Mouse (Mus musculus): Measurements from ENCODE around the gene Tmprss6. TPM values are rescaled to one million over a fixed set of nuclear protein-coding genes. Genes with fewer than 3 reads are reported as not detected.

Tmprss6 gene
- total and polyA plus RNA-seq, 2 experiments from 2014 or later: 0.42 to 0.44 TPM

- no peak for DNase-seq (ENCODE audit: low spot score)
- H3K4me2 ChIP-seq (ENCODE audit: low read depth, low read length): no peak overlapping the region
- no peaks in the 10 kb centered on the region for H3K36me3 ChIP-seq (ENCODE audit: insufficient read depth, low read length)
- 81% methylated on average over 2 of the region's 2 CpGs for WGBS
- no peak overlapping the region for H3K4me3 ChIP-seq (ENCODE audit: low read length)
- no peak overlapping the region for H3K27ac ChIP-seq
- no peak for TF ChIP-seq CTCF (IDR thresholded peaks at IDR 0.05; ENCODE audit: low read depth)
- H3K27me3 ChIP-seq (ENCODE audit: insufficient read depth, low read length): no peaks in the 10 kb centered on the region
- ATAC-seq: no peak
- H3K9ac ChIP-seq (replicated peaks; ENCODE audit: low read length): no peak overlapping the region
- H3K4me1 ChIP-seq (ENCODE audit: insufficient read depth, low read length): no peaks in the 10 kb centered on the region
- no peaks in the 10 kb centered on the region for H3K9me3 ChIP-seq (ENCODE audit: low read length)
Observed at GRCm38 (mm10) chr15:78462981-78463380, 5.5 kb downstream of the Tmprss6 start.

- H3K27me3 ChIP-seq (ENCODE audit: insufficient read depth, low read length): no peaks in the 10 kb centered on the region
- no peaks in the 10 kb centered on the region for H3K4me1 ChIP-seq (ENCODE audit: insufficient read depth, low read length)
- no peak overlapping the region for H3K9ac ChIP-seq (replicated peaks; ENCODE audit: low read length)
- no peak overlapping the region for H3K4me3 ChIP-seq (ENCODE audit: low read length)
- H3K9me3 ChIP-seq (ENCODE audit: low read length): no peaks in the 10 kb centered on the region
- DNase-seq (ENCODE audit: low spot score): no peak
- no peak overlapping the region for H3K27ac ChIP-seq
- H3K4me2 ChIP-seq (ENCODE audit: low read depth, low read length): no peak overlapping the region
- H3K36me3 ChIP-seq (ENCODE audit: insufficient read depth, low read length): no peaks in the 10 kb centered on the region
- no peak for ATAC-seq
- TF ChIP-seq CTCF (IDR thresholded peaks at IDR 0.05; ENCODE audit: low read depth): no peak
- WGBS: 81% methylated on average over 10 of the region's 10 CpGs
Observed at GRCm38 (mm10) chr15:78457193-78457592, 11.2 kb downstream of the Tmprss6 start.

GRCm38 (mm10) chr15:78456051-78456450, 12.4 kb downstream of the Tmprss6 start:
- no peak for TF ChIP-seq CTCF (IDR thresholded peaks at IDR 0.05; ENCODE audit: low read depth)
- whole genome bisulfite sequencing: 32% methylated on average over 7 of the region's 7 CpGs
- Histone ChIP-seq H3K4me2 (ENCODE audit: low read depth, low read length) (no peak overlapping the region), H3K9ac (replicated peaks; ENCODE audit: low read length) (no peak overlapping the region), H3K27me3 (ENCODE audit: insufficient read depth, low read length) (no peaks in the 10 kb centered on the region), H3K4me3 (ENCODE audit: low read length) (no peak overlapping the region), H3K36me3 (ENCODE audit: insufficient read depth, low read length) (no peaks in the 10 kb centered on the region), H3K4me1 (ENCODE audit: insufficient read depth, low read length) (no peaks in the 10 kb centered on the region), H3K9me3 (ENCODE audit: low read length) (no peaks in the 10 kb centered on the region), H3K27ac (no peak overlapping the region)
- DNase-seq (ENCODE audit: low spot score) (no peak), ATAC-seq (no peak)

- Histone ChIP-seq H3K27me3 (ENCODE audit: insufficient read depth, low read length) (no peaks in the 10 kb centered on the region), H3K4me3 (ENCODE audit: low read length) (no peak overlapping the region), H3K4me2 (ENCODE audit: low read depth, low read length) (no peak overlapping the region), H3K9ac (replicated peaks; ENCODE audit: low read length) (no peak overlapping the region), H3K36me3 (ENCODE audit: insufficient read depth, low read length) (no peaks in the 10 kb centered on the region), H3K27ac (no peak overlapping the region), H3K4me1 (ENCODE audit: insufficient read depth, low read length) (no peaks in the 10 kb centered on the region), H3K9me3 (ENCODE audit: low read length) (no peaks in the 10 kb centered on the region)
- 61% methylated on average over 4 of the region's 4 CpGs for WGBS
- DNase-seq (ENCODE audit: low spot score) (no peak), ATAC-seq (no peak)
- no peak for TF ChIP-seq CTCF (IDR thresholded peaks at IDR 0.05; ENCODE audit: low read depth)
Observed at GRCm38 (mm10) chr15:78455168-78455567, 13.3 kb downstream of the Tmprss6 start.

GRCm38 (mm10) chr15:78452929-78453328, 15.5 kb downstream of the Tmprss6 start:
- Histone ChIP-seq H3K9ac (replicated peaks; ENCODE audit: low read length) (no peak overlapping the region), H3K36me3 (ENCODE audit: insufficient read depth, low read length) (no peaks in the 10 kb centered on the region), H3K9me3 (ENCODE audit: low read length) (no peaks in the 10 kb centered on the region), H3K4me3 (ENCODE audit: low read length) (no peak overlapping the region), H3K27me3 (ENCODE audit: insufficient read depth, low read length) (no peaks in the 10 kb centered on the region), H3K4me1 (ENCODE audit: insufficient read depth, low read length) (no peaks in the 10 kb centered on the region), H3K4me2 (ENCODE audit: low read depth, low read length) (no peak overlapping the region), H3K27ac (no peak overlapping the region)
- ATAC-seq: no peak
- 79% methylated on average over 3 of the region's 3 CpGs for WGBS
- no peak for TF ChIP-seq CTCF (IDR thresholded peaks at IDR 0.05; ENCODE audit: low read depth)
- DNase-seq (ENCODE audit: low spot score): no peak

- H3K9ac ChIP-seq (replicated peaks; ENCODE audit: low read length): no peak overlapping the region
- H3K4me2 ChIP-seq (ENCODE audit: low read depth, low read length): no peak overlapping the region
- DNase-seq (ENCODE audit: low spot score) (no peak), ATAC-seq (no peak)
- H3K4me1 ChIP-seq (ENCODE audit: insufficient read depth, low read length): no peaks in the 10 kb centered on the region
- H3K27ac ChIP-seq: no peak overlapping the region
- H3K27me3 ChIP-seq (ENCODE audit: insufficient read depth, low read length): no peaks in the 10 kb centered on the region
- TF ChIP-seq CTCF (IDR thresholded peaks at IDR 0.05; ENCODE audit: low read depth): no peak
- no peak overlapping the region for H3K4me3 ChIP-seq (ENCODE audit: low read length)
- 65% methylated on average over 2 of the region's 2 CpGs for WGBS
- no peaks in the 10 kb centered on the region for H3K36me3 ChIP-seq (ENCODE audit: insufficient read depth, low read length)
- H3K9me3 ChIP-seq (ENCODE audit: low read length): no peaks in the 10 kb centered on the region
Observed at GRCm38 (mm10) chr15:78451201-78451600, 17.2 kb downstream of the Tmprss6 start.

GRCm38 (mm10) chr15:78450419-78450768, 18.0 kb downstream of the Tmprss6 start:
- Histone ChIP-seq H3K27ac (0 out of 2 replicates have a peak overlapping the region, but pooled peaks have one; percentile 7), H3K27me3 (ENCODE audit: insufficient read depth, low read length) (no peaks in the 10 kb centered on the region), H3K4me1 (ENCODE audit: insufficient read depth, low read length) (no peaks in the 10 kb centered on the region), H3K9ac (replicated peaks; ENCODE audit: low read length) (no peak overlapping the region), H3K9me3 (ENCODE audit: low read length) (no peaks in the 10 kb centered on the region), H3K4me3 (ENCODE audit: low read length) (no peak overlapping the region), H3K4me2 (ENCODE audit: low read depth, low read length) (no peak overlapping the region), H3K36me3 (ENCODE audit: insufficient read depth, low read length) (no peaks in the 10 kb centered on the region)
- TF ChIP-seq CTCF (IDR thresholded peaks at IDR 0.05; ENCODE audit: low read depth): peak; percentile 18; the same call in 1 of the 2 replicates
- WGBS: 82% methylated on average over 6 of the region's 6 CpGs
- DNase-seq (ENCODE audit: low spot score) (no peak), ATAC-seq (no peak)
